Mouse (Mus musculus) c-Kit-positive CD71-positive TER-119-negative erythroid progenitor cells, embryonic 14.5 days (primary cell): Measurements from ENCODE around the gene Cdk6.

ENCODE experiments used
- DNase-seq: peaks from one replicate; pipeline ENCODE4 v3.0.0-alpha.2; 2013; ENCODE audit warnings: low read depth

Gene Cdk6

GRCm38 (mm10) chr5:3488146-3488774, 147.0 kb downstream of the Cdk6 start:
- DNase-seq = no peak

DNA sequence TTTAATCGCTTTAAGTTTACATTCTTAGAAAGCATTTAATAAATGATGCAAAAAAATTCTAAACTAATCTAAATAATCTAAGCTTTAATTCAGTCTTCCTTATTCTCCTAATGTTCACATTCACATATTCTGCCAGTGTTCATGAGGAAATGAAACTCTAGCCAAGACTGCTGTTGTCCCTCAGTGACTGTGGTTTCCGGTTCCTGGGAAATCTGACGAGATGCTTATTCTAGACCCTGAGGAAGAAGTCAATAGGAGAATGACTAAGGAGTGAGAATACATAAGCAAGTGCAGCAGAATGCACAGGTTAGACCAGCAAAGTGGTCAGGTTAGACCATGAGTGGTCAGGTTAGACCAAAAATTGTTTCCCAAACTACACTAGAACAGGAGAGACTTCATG, 149.1 kb downstream of the Cdk6 start:
- DNase-seq = no peak

DNA sequence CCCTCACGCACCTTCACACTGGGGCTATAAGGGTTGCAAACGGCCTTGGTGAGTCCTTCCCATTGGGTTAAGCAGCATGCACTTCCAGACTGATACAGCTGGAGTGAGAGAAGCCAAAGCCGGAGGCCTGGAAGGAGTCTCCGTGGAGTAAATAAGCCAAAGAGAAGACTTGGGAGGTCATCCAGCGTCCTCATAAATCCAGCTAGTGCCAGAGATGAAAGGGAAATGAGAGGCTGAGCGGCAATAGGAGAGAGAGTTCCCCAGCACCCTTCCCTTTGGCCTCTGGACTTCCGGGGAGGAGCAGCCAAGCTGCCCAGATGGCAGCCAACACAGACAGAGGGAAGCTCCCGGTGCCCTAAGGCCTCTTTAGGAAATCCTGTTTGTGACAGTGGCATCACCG, 149.8 kb downstream of the Cdk6 start:
- no peak for DNase-seq

GRCm38 (mm10) chr5:3491883-3492282, 150.6 kb downstream of the Cdk6 start:
- DNase-seq = no peak

GRCm38 (mm10) chr5:3492776-3493636, 151.7 kb downstream of the Cdk6 start:
- DNase-seq = no peak

GRCm38 (mm10) chr5:3493968-3494367, 152.7 kb downstream of the Cdk6 start:
- no peak for DNase-seq

DNA sequence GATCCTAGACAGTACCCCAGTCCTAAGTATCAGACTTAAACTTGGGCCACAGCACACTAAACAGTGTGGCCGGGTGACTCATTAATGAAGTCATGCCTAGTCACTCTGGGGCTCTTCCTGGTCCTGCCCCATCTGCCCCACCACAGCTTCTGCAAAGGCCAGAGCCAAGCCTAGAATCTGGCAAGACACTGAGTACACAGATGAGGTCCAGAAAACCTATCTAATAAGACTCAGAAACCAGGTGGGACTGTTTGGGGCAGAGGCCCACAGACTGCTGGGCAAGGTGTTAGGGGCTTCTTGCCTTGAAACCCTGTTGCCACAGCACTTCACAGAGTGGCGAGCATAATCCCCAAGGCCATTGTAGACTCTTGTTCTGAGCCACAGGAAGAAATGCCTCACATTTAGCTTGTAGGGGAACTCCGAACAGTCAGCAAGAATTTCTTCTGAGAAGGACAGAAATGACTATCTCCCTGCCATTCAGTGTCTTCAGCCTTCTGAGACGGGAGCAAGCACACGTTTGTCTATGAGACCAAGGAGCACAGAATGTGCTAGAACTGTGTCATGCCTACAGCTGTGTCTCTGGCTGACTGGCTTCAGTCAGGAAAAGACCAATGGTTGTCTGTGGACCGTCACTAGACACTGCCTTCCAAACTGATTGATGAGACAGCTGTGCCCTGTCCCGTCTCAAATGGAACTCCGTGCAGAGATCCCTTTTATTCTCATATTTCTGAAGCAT, 153.3 kb downstream of the Cdk6 start:
- no peak for DNase-seq

DNA sequence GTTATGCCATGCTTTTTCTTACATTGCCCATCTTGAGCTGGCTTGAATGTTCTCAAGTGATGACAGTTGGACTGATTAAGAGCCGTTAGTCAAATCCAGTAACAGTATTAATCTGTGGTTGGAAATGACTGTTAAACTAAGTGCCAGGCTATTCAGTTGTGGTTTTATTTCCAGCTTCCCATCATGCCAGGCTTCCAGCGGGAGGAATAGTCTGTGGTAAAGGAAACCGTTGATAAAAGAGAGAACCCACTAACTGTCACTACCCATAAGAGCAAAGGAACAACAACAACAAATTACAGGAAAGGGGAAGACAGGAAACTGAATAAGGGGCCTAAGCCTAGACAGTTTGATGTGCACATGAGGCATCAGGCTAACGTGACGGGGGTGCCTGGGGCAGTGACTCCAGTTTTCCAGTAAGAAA, 156.2 kb downstream of the Cdk6 start:
- no peak for DNase-seq

DNA sequence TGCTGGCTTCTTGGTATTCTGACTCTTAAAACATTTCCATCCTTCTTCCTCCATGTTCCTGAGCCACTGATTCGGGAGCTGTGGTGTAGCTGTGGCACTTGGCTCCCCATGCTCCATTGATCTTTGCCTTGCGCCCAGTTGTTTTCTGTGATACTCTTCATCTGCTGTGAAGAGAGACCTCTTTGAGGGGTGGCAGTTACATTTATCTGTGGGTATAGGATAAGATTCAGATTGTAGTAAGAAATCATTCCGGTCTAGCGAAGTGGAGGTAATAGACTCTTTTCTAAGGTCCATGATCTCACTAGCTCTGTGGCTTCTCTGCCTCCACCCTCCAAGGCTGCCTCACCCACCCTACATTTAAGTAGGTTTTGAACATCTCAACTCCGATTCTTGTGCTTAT, 159.0 kb downstream of the Cdk6 start:
- DNase-seq = no peak

DNA sequence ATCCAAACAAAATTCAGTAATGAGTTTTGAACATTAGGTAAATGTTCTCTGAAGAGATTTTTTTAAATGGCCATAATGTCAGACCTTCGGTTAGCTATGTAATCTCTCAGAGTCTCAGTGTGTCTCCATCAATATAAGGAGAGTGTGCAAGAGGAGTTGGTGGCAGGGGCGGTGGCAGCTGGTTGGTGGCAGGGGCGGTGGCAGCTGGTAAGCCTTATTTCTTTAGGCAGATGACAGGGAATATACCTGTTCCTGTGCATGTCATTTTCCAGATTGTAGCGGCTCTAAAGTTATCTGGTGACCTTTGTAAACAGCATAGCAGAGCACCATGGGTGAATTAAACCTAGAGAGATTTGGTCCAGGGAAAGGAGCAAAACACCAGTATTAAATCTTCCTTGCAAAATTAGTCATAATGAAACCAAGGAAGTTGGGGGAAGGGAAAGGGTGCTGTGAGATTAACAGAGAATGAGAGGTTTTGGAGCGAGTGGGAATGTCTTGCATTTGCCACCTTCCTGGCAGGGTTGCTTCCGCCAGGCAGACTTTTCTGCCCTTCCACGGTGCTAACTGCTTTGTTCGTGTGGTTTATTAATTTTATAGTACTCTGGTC, 159.8 kb downstream of the Cdk6 start:
- no peak for DNase-seq

GRCm38 (mm10) chr5:3501564-3502001, 160.3 kb downstream of the Cdk6 start:
- no peak for DNase-seq

DNA sequence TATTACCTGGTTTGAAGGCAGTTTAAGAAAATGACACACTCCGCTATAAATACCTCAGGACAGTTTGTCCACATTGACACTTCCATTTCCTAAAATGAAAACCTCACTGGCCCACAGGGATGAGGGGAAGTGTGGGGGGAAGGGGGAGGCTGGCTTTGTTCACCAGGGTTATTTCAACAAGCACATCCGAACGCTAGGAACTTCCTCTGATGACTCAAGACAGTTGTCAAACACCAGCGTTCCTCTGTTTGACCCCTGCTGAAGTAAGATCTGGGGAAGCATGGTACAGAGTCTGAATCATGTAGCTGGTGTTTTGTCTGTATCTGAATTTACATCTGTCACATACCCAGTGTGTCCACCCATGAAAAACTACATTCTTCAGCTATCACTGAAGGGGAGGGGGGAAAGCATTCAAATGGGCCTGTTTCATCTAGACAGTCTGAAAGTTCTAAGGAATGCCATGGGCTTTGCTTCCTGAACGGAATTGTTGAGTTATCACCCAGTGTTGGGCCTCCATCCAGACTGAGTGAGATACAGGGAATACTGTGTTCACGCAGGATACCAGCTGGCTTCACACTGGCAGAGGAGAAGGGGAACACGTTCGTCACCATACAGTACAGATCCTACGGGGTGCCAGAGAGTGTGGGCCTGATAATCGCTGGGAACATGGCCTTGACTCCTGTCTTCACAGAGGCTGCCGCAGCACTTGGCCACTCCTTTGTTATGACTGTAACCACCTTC, 161.5 kb downstream of the Cdk6 start:
- DNase-seq = no peak

GRCm38 (mm10) chr5:3503373-3503772, 162.1 kb downstream of the Cdk6 start:
- no peak for DNase-seq

DNA sequence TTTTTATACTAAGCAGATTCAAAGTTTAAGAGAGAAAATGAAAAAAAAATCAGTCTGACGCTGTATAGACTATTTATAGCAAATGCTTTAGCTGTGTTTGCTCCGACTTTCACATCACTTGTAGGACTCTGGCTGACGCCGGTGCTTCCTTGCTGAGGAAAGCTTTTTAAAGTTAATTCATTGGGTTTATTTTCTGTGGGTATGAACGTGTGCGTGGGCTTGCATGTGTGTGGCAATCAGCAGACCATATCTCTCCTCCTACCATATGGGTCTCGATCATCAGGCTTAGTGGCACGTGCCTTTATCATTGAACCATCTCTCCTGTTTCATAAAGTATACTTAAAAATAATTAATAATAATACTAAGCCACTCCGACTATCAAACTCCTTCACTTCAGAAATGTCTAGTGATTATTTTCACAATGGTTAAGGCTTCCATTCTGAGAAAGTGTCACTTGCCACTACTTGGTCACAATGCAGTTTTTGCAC, 162.6 kb downstream of the Cdk6 start:
- DNase-seq = no peak

DNA sequence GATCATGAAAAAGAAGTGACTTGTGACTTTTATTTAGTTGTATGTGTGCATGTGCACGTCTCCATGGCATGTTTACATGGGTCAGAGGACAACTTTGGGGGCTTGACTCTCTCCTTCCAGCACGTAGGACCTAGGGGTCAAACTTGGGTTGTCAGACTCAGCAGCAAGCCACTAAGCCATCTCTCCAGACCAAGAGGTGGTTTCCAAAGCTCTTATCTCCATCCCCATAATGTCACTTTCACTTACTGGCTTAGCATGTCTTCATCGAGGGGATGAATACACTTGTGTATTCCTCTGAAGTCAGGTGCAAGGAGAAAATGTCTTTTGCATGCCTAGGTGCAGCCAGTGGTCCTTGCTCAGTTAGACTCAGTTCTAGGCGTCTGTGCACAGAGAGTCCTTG, 163.2 kb downstream of the Cdk6 start:
- DNase-seq = no peak

DNA sequence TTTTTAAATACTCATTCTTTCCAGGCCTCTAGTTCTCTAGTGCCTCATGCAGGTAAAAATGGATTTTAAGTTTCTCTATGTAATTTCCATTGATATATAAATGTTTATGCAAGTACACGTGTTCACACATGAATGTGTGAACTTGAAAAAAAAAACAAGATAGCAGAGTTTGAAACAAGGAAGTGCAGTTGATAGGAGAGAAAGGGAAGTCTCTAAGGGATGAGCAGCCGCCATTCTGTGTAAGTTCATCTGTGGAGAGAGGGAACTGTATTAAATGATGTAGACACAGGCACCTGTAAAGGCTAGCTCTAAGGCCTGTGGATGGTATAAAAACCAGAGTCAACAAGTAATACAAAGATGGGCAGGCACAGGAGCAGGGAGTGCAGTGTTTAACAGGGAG, 164.3 kb downstream of the Cdk6 start:
- no peak for DNase-seq

- DNase-seq = no peak
Measured at GRCm38 (mm10) chr5:3508480-3509381, 167.4 kb downstream of the Cdk6 start.

DNA sequence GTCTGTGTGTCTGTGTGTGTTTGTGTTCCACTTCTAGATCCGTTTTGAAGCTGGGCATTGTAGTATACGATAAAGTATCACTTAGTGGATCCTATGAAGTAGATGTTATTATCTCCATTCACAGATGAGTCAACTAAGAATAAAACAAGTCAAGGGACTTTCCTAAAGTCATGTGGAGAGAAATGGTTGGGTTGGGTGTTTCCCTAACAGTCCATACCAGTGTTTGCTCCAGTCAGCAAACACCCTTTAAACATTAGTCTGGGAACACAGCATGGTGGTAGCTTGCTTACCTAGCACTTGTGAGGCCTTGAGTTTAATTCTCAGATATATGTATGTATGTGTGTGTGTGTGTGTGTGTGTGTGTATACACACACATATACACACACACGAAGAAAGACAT, 168.2 kb downstream of the Cdk6 start:
- no peak for DNase-seq

- no peak for DNase-seq
Measured at GRCm38 (mm10) chr5:3511097-3511795, 170.0 kb downstream of the Cdk6 start.

- peak; percentile 78 for DNase-seq
Measured at GRCm38 (mm10) chr5:3512584-3512983, 171.3 kb downstream of the Cdk6 start.
